Mouse (Mus musculus): Measurements from ENCODE around the gene Krt90. TPM values are rescaled to one million over a fixed set of nuclear protein-coding genes. Genes with fewer than 3 reads are reported as not detected.
"Not testable (repeated sequence)": the region's sequence is repeated elsewhere in the genome, so short reads cannot be mapped to it uniquely, and the experiment has no call there.

The Krt90 gene
- polyA plus RNA-seq, 1 experiment from 2014 or later: not detected

- 84% methylated on average over 7 of the region's 7 CpGs for WGBS
- peaks cover 4% of the 10 kb centered on the region; the same call in 1 of the 2 replicates for H3K27me3 ChIP-seq
- no peak within 1 kb of the TSS for H3K4me3 ChIP-seq
- no peak within 1 kb of the TSS for H3K27ac ChIP-seq
- H3K36me3 ChIP-seq (ENCODE audit: poor library complexity, severe bottlenecking): no peaks in the 10 kb centered on the region
- H3K9me3 ChIP-seq (replicated peaks): no peaks in the 10 kb centered on the region
- ATAC-seq: no peak
- H3K9ac ChIP-seq: no peak within 1 kb of the TSS
- H3K4me2 ChIP-seq: no peak within 1 kb of the TSS
- H3K4me1 ChIP-seq: peaks cover 10% of the 10 kb centered on the region
Measured at GRCm38 (mm10) chr15:101550567-101550966, 12.2 kb downstream of the Krt90 start, which contains the start of gene Krt82. TSS of gene Krt82 (minus strand) at chr15:101550667.

GRCm38 (mm10) chr15:101544478-101544877 is 18.3 kb downstream of the Krt90 start:
- H3K27ac ChIP-seq: no peak overlapping the region
- no peak overlapping the region for H3K9ac ChIP-seq
- WGBS: 72% methylated on average over 3 of the region's 3 CpGs
- no peak overlapping the region for H3K4me3 ChIP-seq
- no peak for ATAC-seq
- H3K4me1 ChIP-seq: no peaks in the 10 kb centered on the region
- no peaks in the 10 kb centered on the region for H3K36me3 ChIP-seq (ENCODE audit: poor library complexity, severe bottlenecking)
- no peaks in the 10 kb centered on the region for H3K27me3 ChIP-seq
- H3K4me2 ChIP-seq: no peak overlapping the region
- H3K9me3 ChIP-seq (replicated peaks): no peaks in the 10 kb centered on the region

- H3K9me3 ChIP-seq (replicated peaks): no peaks in the 10 kb centered on the region
- ATAC-seq: no peak
Measured at GRCm38 (mm10) chr15:101542543-101542942, 20.2 kb downstream of the Krt90 start.

GRCm38 (mm10) chr15:101538580-101538900 is 24.2 kb downstream of the Krt90 start:
- H3K27me3 ChIP-seq: no peaks in the 10 kb centered on the region
- no peak overlapping the region for H3K4me3 ChIP-seq
- no peaks in the 10 kb centered on the region for H3K36me3 ChIP-seq (ENCODE audit: poor library complexity, severe bottlenecking)
- no peak for ATAC-seq
- H3K27ac ChIP-seq: no peak overlapping the region
- 46% methylated on average over 4 of the region's 4 CpGs for WGBS
- no peak overlapping the region for H3K4me2 ChIP-seq
- H3K4me1 ChIP-seq: no peaks in the 10 kb centered on the region
- no peak overlapping the region for H3K9ac ChIP-seq
- H3K9me3 ChIP-seq (replicated peaks): no peaks in the 10 kb centered on the region

More at GRCm38 (mm10) chr15:101542543-101542942, 20.2 kb downstream of the Krt90 start:
- no peaks in the 10 kb centered on the region for H3K36me3 ChIP-seq (ENCODE audit: poor library complexity, severe bottlenecking)
- H3K4me2 ChIP-seq: no peak overlapping the region
- 60% methylated on average over 6 of the region's 9 CpGs for WGBS
- no peak overlapping the region for H3K4me3 ChIP-seq
- H3K27ac ChIP-seq: no peak overlapping the region
- no peaks in the 10 kb centered on the region for H3K4me1 ChIP-seq
- H3K9ac ChIP-seq: no peak overlapping the region
- no peaks in the 10 kb centered on the region for H3K27me3 ChIP-seq

GRCm38 (mm10) chr15:101537864-101538579 is 24.7 kb downstream of the Krt90 start:
- Histone ChIP-seq H3K4me2 (no peak overlapping the region), H3K4me3 (no peak overlapping the region), H3K9ac (no peak overlapping the region), H3K4me1 (no peaks in the 10 kb centered on the region), H3K27ac (no peak overlapping the region), H3K27me3 (no peaks in the 10 kb centered on the region), H3K36me3 (ENCODE audit: poor library complexity, severe bottlenecking) (no peaks in the 10 kb centered on the region), H3K9me3 (replicated peaks) (no peaks in the 10 kb centered on the region)
- no peak for ATAC-seq
- 41% methylated on average over 7 of the region's 7 CpGs for WGBS

- no peaks in the 10 kb centered on the region for H3K4me1 ChIP-seq
- no peaks in the 10 kb centered on the region for H3K36me3 ChIP-seq (ENCODE audit: poor library complexity, severe bottlenecking)
- H3K27ac ChIP-seq: no peak overlapping the region
- ATAC-seq: no peak
- no peaks in the 10 kb centered on the region for H3K27me3 ChIP-seq
- no peak overlapping the region for H3K9ac ChIP-seq
- WGBS: 75% methylated on average over 9 of the region's 9 CpGs
- no peak overlapping the region for H3K4me3 ChIP-seq
- H3K9me3 ChIP-seq (replicated peaks): no peaks in the 10 kb centered on the region
- H3K4me2 ChIP-seq: no peak overlapping the region
Measured at GRCm38 (mm10) chr15:101536054-101536850, 26.5 kb downstream of the Krt90 start.

GRCm38 (mm10) chr15:101532720-101533119 is 30.0 kb downstream of the Krt90 start, which contains the start of gene Krt84:
TSS of gene Krt84 (minus strand) at chr15:101532820.
- no peak within 1 kb of the TSS for H3K9ac ChIP-seq
- WGBS: 85% methylated on average over 7 of the region's 7 CpGs
- H3K4me2 ChIP-seq: no peak within 1 kb of the TSS
- no peaks in the 10 kb centered on the region for H3K9me3 ChIP-seq (replicated peaks)
- no peaks in the 10 kb centered on the region for H3K4me1 ChIP-seq
- no peaks in the 10 kb centered on the region for H3K36me3 ChIP-seq (ENCODE audit: poor library complexity, severe bottlenecking)
- no peak within 1 kb of the TSS for H3K4me3 ChIP-seq
- H3K27ac ChIP-seq: no peak within 1 kb of the TSS
- no peak for ATAC-seq
- no peaks in the 10 kb centered on the region for H3K27me3 ChIP-seq

- WGBS: 80% methylated on average over 4 of the region's 4 CpGs
- no peaks in the 10 kb centered on the region for H3K9me3 ChIP-seq (replicated peaks)
Measured at GRCm38 (mm10) chr15:101522556-101523232, 40.1 kb downstream of the Krt90 start.

GRCm38 (mm10) chr15:101519792-101520191 is 43.0 kb downstream of the Krt90 start:
- Histone ChIP-seq H3K9me3 (replicated peaks) (no peaks in the 10 kb centered on the region; the same call in 1 of the 2 replicates), H3K36me3 (ENCODE audit: poor library complexity, severe bottlenecking) (no peaks in the 10 kb centered on the region), H3K9ac (no peak overlapping the region), H3K4me2 (no peak overlapping the region), H3K27ac (no peak overlapping the region), H3K4me3 (no peak overlapping the region), H3K27me3 (no peaks in the 10 kb centered on the region), H3K4me1 (no peaks in the 10 kb centered on the region)
- 18% methylated on average over 2 of the region's 2 CpGs for WGBS
- ATAC-seq: no peak

More at GRCm38 (mm10) chr15:101522556-101523232, 40.1 kb downstream of the Krt90 start:
- Histone ChIP-seq H3K4me2 (no peak overlapping the region), H3K9ac (no peak overlapping the region), H3K4me3 (no peak overlapping the region), H3K27ac (no peak overlapping the region), H3K4me1 (no peaks in the 10 kb centered on the region), H3K27me3 (no peaks in the 10 kb centered on the region), H3K36me3 (ENCODE audit: poor library complexity, severe bottlenecking) (no peaks in the 10 kb centered on the region)
- no peak for ATAC-seq

GRCm38 (mm10) chr15:101517161-101517560 is 45.6 kb downstream of the Krt90 start, which contains the start of gene Gm49425:
TSS of gene Gm49425 (minus strand) at chr15:101517261.
- WGBS: 65% methylated on average over 2 of the region's 2 CpGs
- H3K4me1 ChIP-seq; ATAC-seq; H3K27me3 ChIP-seq; H3K4me3 ChIP-seq; H3K9me3 ChIP-seq (replicated peaks); H3K27ac ChIP-seq; H3K9ac ChIP-seq; H3K4me2 ChIP-seq; H3K36me3 ChIP-seq (ENCODE audit: poor library complexity, severe bottlenecking): not testable (repeated sequence)

- Histone ChIP-seq H3K9me3 (replicated peaks) (no peaks in the 10 kb centered on the region), H3K4me3 (no peak overlapping the region), H3K9ac (no peak overlapping the region), H3K27ac (no peak overlapping the region), H3K36me3 (ENCODE audit: poor library complexity, severe bottlenecking) (no peaks in the 10 kb centered on the region), H3K27me3 (no peaks in the 10 kb centered on the region), H3K4me2 (no peak overlapping the region), H3K4me1 (no peaks in the 10 kb centered on the region)
- 90% methylated on average over 9 of the region's 9 CpGs for WGBS
- no peak for ATAC-seq
Measured at GRCm38 (mm10) chr15:101508247-101508646, 54.5 kb downstream of the Krt90 start.
